Comparison of ENCODE assay signal across 21 mouse cellular contexts in genomic region chr4:112288396-112288795, GRCm38 (mm10). TPM values are rescaled to one million over a fixed set of nuclear protein-coding genes. Genes with fewer than 3 reads are reported as not detected.
A peak's percentile ranks its signal among the peaks of the same experiment; 100 is the strongest.
DNase-seq lines count a peak whose midpoint lies in the region; ATAC-seq lines count a peak whose summit lies in the region.
"Had no signal": no experiment of that assay in that cellular context is flagged by ENCODE, and none has a peak within 500 bp of the region (broad histone marks: within the 10 kb centered on the region; RNA-seq: fewer than 3 reads in every experiment).

No protein-coding gene starts in this region.

- DNase-seq in 416B (ENCODE audit: low read depth): peak; percentile 2
- DNase-seq in brain, adult 2 months (ENCODE audit: low read depth, low spot score): peak; percentile 2
- peak; percentile 1 for DNase-seq in skeletal muscle tissue, adult 2 months (ENCODE audit: low read depth, low spot score)
- no peak for DNase-seq in adipocyte (ENCODE audit: low spot score)
- DNase-seq in kidney, postnatal 36 days: no peak
- DNase-seq in left cerebral cortex, adult 18-20 months (ENCODE audit: low spot score in 2 of 2): no peak
- DNase-seq: adrenal gland, postnatal 14 days; B cell, adult 2 months; cerebellum, adult 18-20 months; cerebellum, adult 9-11 months; embryo, embryonic 11 days; gastrocnemius, postnatal 36 days; heart, adult 2 months had no signal

- peak; percentile 99 for ATAC-seq in megakaryocyte, adult 5-6 weeks (ENCODE audit: poor library complexity, severe bottlenecking)
- ATAC-seq: CD4-positive, CD25-positive, alpha-beta regulatory T cell, adult 4 months; forebrain, embryonic 14.5 days; inflammation-experienced regulatory T-cells, adult 6 months had no signal

RNA-seq across cellular contexts. Expression of gene Skint3, which starts 56.4 kb away (rescaled TPM):
- 10.9 and 12.4 TPM in 2 replicates for total RNA-seq in megakaryocyte, adult 5-6 weeks (2015)
- 19.6 and 20.1 TPM in 2 replicates for total RNA-seq in megakaryocyte, adult 5-6 weeks (2017)
- total RNA-seq in left cerebral cortex, adult 18-20 months (2021): not detected
- total RNA-seq: adrenal gland, adult 18-20 months; adrenal gland, postnatal 14 days; G1E; gastrocnemius, adult 8-10 months; gastrocnemius, postnatal 36 days; heart, postnatal 25 days had no signal

Comparison
In these comparisons a context has a peak if more than half of its experiments do, and no peak if none do; other contexts are left out.
1. DNase-seq: peak in 416B (single experiment), brain, adult 2 months (single experiment) and skeletal muscle tissue, adult 2 months (single experiment); none in adipocyte (single experiment), kidney, postnatal 36 days (0 of 2) and left cerebral cortex, adult 18-20 months (0 of 2).
2. RNA of gene Skint3, which starts 56.4 kb away (total RNA-seq): 10.9 to 20.1 TPM in megakaryocyte, adult 5-6 weeks; not detected in left cerebral cortex, adult 18-20 months; every median in the first group is over 10 times any median in the second.